Mouse (Mus musculus) T-helper 1 cell (primary cell): ENCODE measurements around the gene Acsl1.
"Not testable (repeated sequence)": the region's sequence is repeated elsewhere in the genome, so short reads cannot be mapped to it uniquely, and the experiment has no call there.

Experiments
- in situ Hi-C: fragments of 300-600 bp; cut with MboI, MseI; formaldehyde crosslinking; loops from one replicate; pipeline ENCODE4 v1.15.1; 2025; ENCODE audit warnings: high pct_unique_total_duplicates

The Acsl1 gene

DNA sequence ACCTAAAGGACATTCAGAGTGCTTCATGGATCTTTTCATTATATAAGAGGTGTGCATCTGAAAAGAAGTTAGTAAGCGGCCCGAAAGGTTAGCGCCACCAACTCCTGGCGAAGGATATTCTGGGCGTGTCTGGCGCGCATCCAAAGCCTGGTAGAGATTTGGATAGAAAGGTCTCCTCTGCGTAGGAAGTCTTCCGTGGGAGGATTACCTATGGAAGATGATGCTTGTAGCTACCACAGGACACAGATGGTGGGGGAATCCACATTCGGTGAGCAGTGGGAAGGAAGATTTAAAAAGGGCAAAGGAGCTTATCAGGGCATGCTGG is 81.6 kb downstream of the Acsl1 start:
- in situ Hi-C loops: no loop called here

- in situ Hi-C loops: loop anchor here (5.0 kb wide), 1 partner anchor 388 kb away; no protein-coding TSS in a partner anchor
Measured at GRCm38 (mm10) chr8:46559428-46559827, 88.6 kb downstream of the Acsl1 start.

- in situ Hi-C loops: no loop called here
Measured at GRCm38 (mm10) chr8:46562333-46562732, 91.5 kb downstream of the Acsl1 start.

- in situ Hi-C loops: no loop called here
Measured at GRCm38 (mm10) chr8:46566914-46567529, 96.2 kb downstream of the Acsl1 start.

GRCm38 (mm10) chr8:46567946-46568345 is 97.1 kb downstream of the Acsl1 start:
- in situ Hi-C loops: no loop called here

GRCm38 (mm10) chr8:46568942-46569341 is 98.1 kb downstream of the Acsl1 start:
- in situ Hi-C loops: no loop called here

GRCm38 (mm10) chr8:46569659-46570441 is 99.0 kb downstream of the Acsl1 start:
- in situ Hi-C loops: no loop called here

DNA sequence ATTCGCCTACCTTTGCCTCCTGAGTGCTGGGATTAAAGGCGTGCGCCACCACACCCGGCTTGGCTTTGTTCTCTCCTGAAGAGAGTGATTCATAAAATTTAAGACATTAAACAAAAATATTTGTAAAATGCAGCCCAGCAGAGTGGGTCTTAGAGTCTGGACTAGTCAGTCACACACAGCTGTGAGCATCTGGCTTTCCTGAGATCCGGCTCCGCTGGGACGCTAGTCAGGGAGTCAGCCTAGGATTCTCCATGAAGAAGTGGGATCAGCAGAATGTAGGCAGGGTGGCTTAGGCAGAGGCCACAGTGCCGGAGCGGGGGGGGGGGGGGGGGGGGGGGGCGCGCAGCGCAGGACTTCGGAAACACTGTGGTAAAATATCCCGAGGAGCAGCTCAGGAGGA is 99.8 kb downstream of the Acsl1 start:
- in situ Hi-C loops: no loop called here

- in situ Hi-C loops: no loop called here
Measured at GRCm38 (mm10) chr8:46573446-46573845, 102.6 kb downstream of the Acsl1 start.

DNA sequence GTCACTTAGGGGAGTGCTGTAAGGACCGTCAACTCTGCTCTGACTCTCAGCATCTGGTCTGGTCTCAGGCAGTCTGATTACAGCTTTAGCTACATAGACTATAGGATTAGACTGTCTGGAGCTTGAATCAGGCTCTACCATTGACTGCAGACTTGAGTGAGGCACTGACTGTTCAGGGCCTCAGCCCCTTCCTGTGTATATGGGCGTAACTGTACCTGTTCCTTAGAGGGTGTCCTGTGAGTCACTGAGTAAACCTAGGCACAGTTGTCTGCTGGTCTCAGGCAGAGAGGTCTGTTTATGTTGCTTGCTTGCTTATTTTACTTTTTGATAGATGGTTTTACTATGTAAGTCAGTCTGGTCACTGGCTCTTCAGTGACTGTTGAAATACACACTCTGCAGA is 103.1 kb downstream of the Acsl1 start:
- in situ Hi-C loops: no loop called here

DNA sequence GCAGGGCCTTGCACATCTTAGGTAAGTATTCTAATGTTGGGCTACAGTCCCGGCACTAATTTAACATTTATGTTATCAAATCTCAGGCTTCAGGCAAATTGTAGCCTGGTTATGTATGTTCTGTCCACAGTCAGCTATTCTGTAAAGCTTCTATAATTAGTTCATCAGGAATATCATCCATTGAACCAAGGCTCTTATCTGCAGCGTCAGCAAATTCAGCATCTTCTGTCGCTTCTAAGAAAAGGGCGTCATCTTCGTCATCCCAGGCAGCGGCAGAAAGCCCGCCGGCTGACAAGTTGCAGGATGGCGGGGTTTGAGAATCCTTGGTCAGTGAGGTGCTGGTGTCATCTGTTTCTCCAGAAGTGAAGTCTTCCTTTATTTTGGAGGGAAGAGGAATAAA is 108.0 kb downstream of the Acsl1 start:
- in situ Hi-C loops: no loop called here

DNA sequence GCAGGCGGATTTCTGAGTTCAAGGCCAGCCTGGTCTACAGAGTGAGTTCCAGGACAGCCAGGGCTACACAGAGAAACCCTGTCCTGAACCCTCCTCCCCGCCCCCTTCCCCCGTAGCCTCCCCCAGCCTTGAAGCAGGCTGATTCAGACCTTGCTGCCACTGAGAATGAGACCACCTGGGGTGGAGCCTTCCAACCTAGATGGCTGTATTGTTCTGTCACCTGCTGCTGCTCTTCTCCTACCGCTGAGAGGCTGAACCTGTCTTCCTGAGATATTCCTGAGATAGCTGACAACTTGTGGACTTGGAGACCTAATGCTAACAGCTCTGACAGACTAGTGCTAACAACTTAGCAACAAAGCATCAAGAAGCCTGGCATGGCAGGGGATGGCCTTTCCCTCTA is 113.5 kb downstream of the Acsl1 start:
- in situ Hi-C loops: not testable (repeated sequence)

- in situ Hi-C loops: no loop called here
Measured at GRCm38 (mm10) chr8:46585576-46585975, 114.7 kb downstream of the Acsl1 start.
